Comparison of ENCODE assay signal across 7 mouse cellular contexts in the genomic region with DNA sequence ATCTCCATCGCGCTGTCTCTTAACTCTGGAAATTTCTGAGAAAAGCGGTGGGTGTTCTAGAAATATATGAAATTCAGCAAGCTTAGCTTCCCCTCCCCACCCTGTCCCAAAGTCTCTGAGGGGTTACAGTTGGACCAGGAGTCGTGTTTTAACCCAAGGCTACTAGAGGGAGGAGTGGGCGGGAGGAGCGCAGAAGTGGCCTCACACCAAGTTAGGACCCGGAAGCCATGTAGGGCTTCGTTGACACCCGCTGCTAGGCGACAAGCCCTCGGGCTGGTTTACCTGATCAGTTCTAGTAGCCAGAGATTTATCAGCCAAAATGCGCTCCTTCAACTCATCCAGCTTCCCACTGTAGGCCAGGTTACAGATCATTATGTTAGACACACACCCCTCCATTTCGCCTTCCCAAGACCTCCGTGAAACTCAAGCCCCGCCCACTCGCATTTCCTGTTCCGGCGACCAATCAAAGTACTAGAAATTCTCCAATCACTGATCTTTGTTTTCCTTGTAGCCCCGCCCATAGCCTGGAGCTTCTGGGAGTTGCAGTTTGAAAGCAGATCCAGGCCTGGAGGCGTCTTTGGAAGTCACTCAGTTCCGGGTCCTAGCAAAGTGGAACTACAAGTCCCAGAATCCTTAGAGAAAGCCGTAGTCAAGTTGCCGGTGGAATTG. TPM values are rescaled to one million over a fixed set of nuclear protein-coding genes. Genes with fewer than 3 reads are reported as not detected.
DNase-seq lines count a peak whose midpoint lies in the region; ATAC-seq lines count a peak whose summit lies in the region.

A gene (minus strand): TSS at position 457 of the 669 bp plus-strand sequence.
A gene (plus strand): TSS at position 636 of the 669 bp plus-strand sequence.

- no peaks in the 10 kb centered on the region for H3K36me3 ChIP-seq in intestine, embryonic 16.5 days (ENCODE audit: control insufficient read depth, insufficient read depth, low read length)
- no peaks in the 10 kb centered on the region for H3K36me3 ChIP-seq in midbrain, embryonic 11.5 days (ENCODE audit: control insufficient read depth, insufficient read depth, low read length)

- H3K4me1 ChIP-seq in intestine, embryonic 16.5 days (ENCODE audit: control insufficient read depth, insufficient read depth, low read length) = no peaks in the 10 kb centered on the region
- H3K4me1 ChIP-seq in midbrain, embryonic 11.5 days (ENCODE audit: control insufficient read depth, insufficient read depth, low read length) = no peaks in the 10 kb centered on the region

- H3K4me2 ChIP-seq in intestine, embryonic 16.5 days (ENCODE audit: low read depth, low read length) = peak within 1 kb of the TSS; percentile 52
- H3K4me2 ChIP-seq in midbrain, embryonic 11.5 days = peak within 1 kb of the TSS; percentile 45

- WGBS in intestine, embryonic 16.5 days = 15% methylated on average over 23 of the region's 23 CpGs
- 20% methylated on average over 23 of the region's 23 CpGs for WGBS in midbrain, embryonic 11.5 days

- peak within 1 kb of the TSS; percentile 52 for H3K4me3 ChIP-seq in intestine, embryonic 16.5 days (ENCODE audit: low read length)
- H3K4me3 ChIP-seq in midbrain, embryonic 11.5 days (ENCODE audit: low read depth, low read length) = peak within 1 kb of the TSS; percentile 43

- peak within 1 kb of the TSS; percentile 58 for H3K9ac ChIP-seq in intestine, embryonic 16.5 days (ENCODE audit: low read depth, low read length)
- H3K9ac ChIP-seq in midbrain, embryonic 11.5 days (ENCODE audit: low read length) = peak within 1 kb of the TSS; percentile 41; the same call in 1 of the 2 replicates

- H3K9me3 ChIP-seq in intestine, embryonic 16.5 days (ENCODE audit: control insufficient read depth, low read length) = no peaks in the 10 kb centered on the region
- H3K9me3 ChIP-seq in midbrain, embryonic 11.5 days (ENCODE audit: control insufficient read depth, low read length) = no peaks in the 10 kb centered on the region

- intact Hi-C loops in left cerebral cortex, postnatal 36 days (cut with DNase I) = no loop called here

- H3K27me3 ChIP-seq in intestine, embryonic 16.5 days (replicated peaks; ENCODE audit: control insufficient read depth, insufficient read depth, low read length) = 0 out of 2 replicates have a peak, but pooled peaks cover 3% of the 10 kb centered on the region
- peaks cover 20% of the 10 kb centered on the region for H3K27me3 ChIP-seq in midbrain, embryonic 11.5 days (ENCODE audit: control insufficient read depth, insufficient read depth, low read length)

- peak; percentile 91 for DNase-seq in adrenal gland, adult 8-10 months
- peak; percentile 87 for DNase-seq in embryo, embryonic 9.5 days (ENCODE audit: extremely low spot score)
- peak; percentile 64 to 87 for DNase-seq in gastrocnemius, postnatal 4 days (ENCODE audit: low spot score in 2 of 2)
- DNase-seq in left cerebral cortex, postnatal 36 days (ENCODE audit: low spot score in 2 of 2) = peak; percentile 83 to 89
- DNase-seq in midbrain, embryonic 11.5 days (ENCODE audit: low spot score, missing footprints) = peak; percentile 95
- DNase-seq in skeletal muscle tissue, adult 2 months (ENCODE audit: low read depth, low spot score) = peak; percentile 90

- no peak within 1 kb of the TSS for H3K27ac ChIP-seq in intestine, embryonic 16.5 days (ENCODE audit: low read length)
- no peak within 1 kb of the TSS for H3K27ac ChIP-seq in midbrain, embryonic 11.5 days (ENCODE audit: low read depth, low read length)

- ATAC-seq in intestine, embryonic 16.5 days = peak; percentile 99
- ATAC-seq in midbrain, embryonic 11.5 days (ENCODE audit: low FRiP score) = peak; percentile 99

RNA-seq across cellular contexts. Expression of the first gene that starts in this region (rescaled TPM):
- total RNA-seq in adrenal gland, adult 8-10 months (2022) = 10 to 100 TPM; 28.6 to 32.0 (median 30.3) TPM
- total RNA-seq in gastrocnemius, postnatal 4 days (2021) = 10 to 100 TPM; 21.7 to 25.6 TPM
- 49.0 and 49.2 TPM in 2 replicates for polyA plus RNA-seq in intestine, embryonic 16.5 days (2015; fragmentation: Nextera tagmentation; extraction: Ambion mirVana)
- total RNA-seq in left cerebral cortex, postnatal 36 days (2021) = 10 to 100 TPM; 15.1 to 21.1 TPM
- 52.0 and 54.5 TPM in 2 replicates for polyA plus RNA-seq in midbrain, embryonic 11.5 days (2014; fragmentation: Nextera tagmentation; extraction: Ambion mirVana)

RNA-seq across cellular contexts. Expression of the second gene that starts in this region (rescaled TPM):
- total RNA-seq in adrenal gland, adult 8-10 months (2022) = 10 to 100 TPM; 14.7 to 18.3 (median 15.9) TPM
- 10 to 100 TPM; 32.1 to 39.5 TPM for total RNA-seq in gastrocnemius, postnatal 4 days (2021)
- 16.8 TPM in 2 replicates for polyA plus RNA-seq in intestine, embryonic 16.5 days (2015; fragmentation: Nextera tagmentation; extraction: Ambion mirVana)
- total RNA-seq in left cerebral cortex, postnatal 36 days (2021) = 10 to 100 TPM in 1 of 2 experiments, 1 to 10 TPM in 1; 5.8 to 12.9 TPM
- 14.4 and 15.5 TPM in 2 replicates for polyA plus RNA-seq in midbrain, embryonic 11.5 days (2014; fragmentation: Nextera tagmentation; extraction: Ambion mirVana)
